Mouse (Mus musculus): ENCODE data around the gene Rnf222. TPM values are rescaled to one million over a fixed set of nuclear protein-coding genes. Genes with fewer than 3 reads are reported as not detected.
"Not testable (repeated sequence)": the region's sequence is repeated elsewhere in the genome, so short reads cannot be mapped to it uniquely, and the experiment has no call there.

Gene Rnf222
- polyA plus RNA-seq, 1 experiment from 2014 or later: not detected

- Histone ChIP-seq H3K4me2 (replicated peaks) (no peak overlapping the region), H3K4me3 (replicated peaks; ENCODE audit: low read length) (no peak overlapping the region), H3K36me3 (replicated peaks; ENCODE audit: control insufficient read depth, insufficient read depth) (no peaks in the 10 kb centered on the region), H3K9ac (no peak overlapping the region), H3K27me3 (ENCODE audit: control insufficient read depth, insufficient read depth, low read length) (no peaks in the 10 kb centered on the region), H3K9me3 (ENCODE audit: control insufficient read depth, low read length) (no peaks in the 10 kb centered on the region), H3K27ac (no peak overlapping the region), H3K4me1 (replicated peaks; ENCODE audit: control insufficient read depth, insufficient read depth, low read length) (no peaks in the 10 kb centered on the region)
- DNase-seq (ENCODE audit: low spot score) (no peak), ATAC-seq (ENCODE audit: low FRiP score) (no peak)
- WGBS: 61% methylated on average over 3 of the region's 3 CpGs
These were observed 34.8 kb downstream of the Rnf222 start for GRCm38 (mm10) chr11:68923191-68923590.

- ATAC-seq (ENCODE audit: low FRiP score) (no peak), DNase-seq (ENCODE audit: low spot score) (no peak)
- Histone ChIP-seq H3K9ac (no peak overlapping the region), H3K4me2 (replicated peaks) (no peak overlapping the region), H3K36me3 (replicated peaks; ENCODE audit: control insufficient read depth, insufficient read depth) (no peaks in the 10 kb centered on the region), H3K27ac (no peak overlapping the region), H3K9me3 (ENCODE audit: control insufficient read depth, low read length) (no peaks in the 10 kb centered on the region), H3K27me3 (ENCODE audit: control insufficient read depth, insufficient read depth, low read length) (no peaks in the 10 kb centered on the region), H3K4me3 (replicated peaks; ENCODE audit: low read length) (no peak overlapping the region), H3K4me1 (replicated peaks; ENCODE audit: control insufficient read depth, insufficient read depth, low read length) (no peaks in the 10 kb centered on the region)
- 88% methylated on average over 2 of the region's 2 CpGs for WGBS
These were observed 36.4 kb downstream of the Rnf222 start for GRCm38 (mm10) chr11:68924749-68925148.

- Histone ChIP-seq H3K4me2 (replicated peaks) (no peak within 1 kb of the TSS), H3K36me3 (replicated peaks; ENCODE audit: control insufficient read depth, insufficient read depth) (no peaks in the 10 kb centered on the region), H3K9ac (no peak within 1 kb of the TSS), H3K27me3 (ENCODE audit: control insufficient read depth, insufficient read depth, low read length) (no peaks in the 10 kb centered on the region), H3K9me3 (ENCODE audit: control insufficient read depth, low read length) (no peaks in the 10 kb centered on the region), H3K4me3 (replicated peaks; ENCODE audit: low read length) (no peak within 1 kb of the TSS), H3K4me1 (replicated peaks; ENCODE audit: control insufficient read depth, insufficient read depth, low read length) (no peaks in the 10 kb centered on the region), H3K27ac (no peak within 1 kb of the TSS)
- DNase-seq (ENCODE audit: low spot score): no peak
- 79% methylated on average over 3 of the region's 3 CpGs for WGBS
- ATAC-seq (ENCODE audit: low FRiP score): no peak
These were observed 38.6 kb downstream of the Rnf222 start, which contains the start of gene Odf4 for GRCm38 (mm10) chr11:68926981-68927380. Odf4 (minus strand) TSS chr11:68927081.

- no peak for ATAC-seq (ENCODE audit: low FRiP score)
These were observed 41.6 kb downstream of the Rnf222 start for GRCm38 (mm10) chr11:68929947-68930346.

GRCm38 (mm10) chr11:68933885-68934507, 45.6 kb downstream of the Rnf222 start:
- Histone ChIP-seq H3K9me3 (ENCODE audit: control insufficient read depth, low read length) (no peaks in the 10 kb centered on the region), H3K36me3 (replicated peaks; ENCODE audit: control insufficient read depth, insufficient read depth) (no peaks in the 10 kb centered on the region), H3K27me3 (ENCODE audit: control insufficient read depth, insufficient read depth, low read length) (no peaks in the 10 kb centered on the region), H3K4me2 (replicated peaks) (no peak overlapping the region), H3K27ac (peak overlapping the region; percentile 55), H3K9ac (no peak overlapping the region), H3K4me1 (replicated peaks; ENCODE audit: control insufficient read depth, insufficient read depth, low read length) (peaks cover 4% of the 10 kb centered on the region), H3K4me3 (replicated peaks; ENCODE audit: low read length) (no peak overlapping the region)
- DNase-seq (ENCODE audit: low spot score) (no peak), ATAC-seq (ENCODE audit: low FRiP score) (peak; percentile 74; the same call in 1 of the 2 replicates)
- 66% methylated on average over 5 of the region's 5 CpGs for WGBS

More at GRCm38 (mm10) chr11:68929947-68930346, 41.6 kb downstream of the Rnf222 start:
- Histone ChIP-seq H3K4me2 (replicated peaks) (no peak overlapping the region), H3K4me3 (replicated peaks; ENCODE audit: low read length) (no peak overlapping the region), H3K9ac (no peak overlapping the region), H3K27me3 (ENCODE audit: control insufficient read depth, insufficient read depth, low read length) (no peaks in the 10 kb centered on the region), H3K36me3 (replicated peaks; ENCODE audit: control insufficient read depth, insufficient read depth) (no peaks in the 10 kb centered on the region), H3K9me3 (ENCODE audit: control insufficient read depth, low read length) (no peaks in the 10 kb centered on the region), H3K27ac (no peak overlapping the region), H3K4me1 (replicated peaks; ENCODE audit: control insufficient read depth, insufficient read depth, low read length) (peaks cover 4% of the 10 kb centered on the region; the same call in 1 of the 2 replicates)
- no peak for DNase-seq (ENCODE audit: low spot score)
- 81% methylated on average over 6 of the region's 6 CpGs for WGBS

GRCm38 (mm10) chr11:68936951-68937350, 48.6 kb downstream of the Rnf222 start:
- H3K9me3 ChIP-seq (ENCODE audit: control insufficient read depth, low read length); H3K9ac ChIP-seq; ATAC-seq (ENCODE audit: low FRiP score); H3K27me3 ChIP-seq (ENCODE audit: control insufficient read depth, insufficient read depth, low read length); H3K4me2 ChIP-seq (replicated peaks); DNase-seq (ENCODE audit: low spot score); H3K4me3 ChIP-seq (replicated peaks; ENCODE audit: low read length); H3K36me3 ChIP-seq (replicated peaks; ENCODE audit: control insufficient read depth, insufficient read depth); H3K27ac ChIP-seq: not testable (repeated sequence)
- 90% methylated on average over 4 of the region's 4 CpGs for WGBS
- peaks cover 19% of the 10 kb centered on the region for H3K4me1 ChIP-seq (replicated peaks; ENCODE audit: control insufficient read depth, insufficient read depth, low read length)

- Histone ChIP-seq H3K4me1 (replicated peaks; ENCODE audit: control insufficient read depth, insufficient read depth, low read length) (peaks cover 16% of the 10 kb centered on the region), H3K27me3 (ENCODE audit: control insufficient read depth, insufficient read depth, low read length) (no peaks in the 10 kb centered on the region), H3K4me3 (replicated peaks; ENCODE audit: low read length) (peak overlapping the region; percentile 41), H3K9me3 (ENCODE audit: control insufficient read depth, low read length) (no peaks in the 10 kb centered on the region), H3K36me3 (replicated peaks; ENCODE audit: control insufficient read depth, insufficient read depth) (no peaks in the 10 kb centered on the region; the same call in 1 of the 2 replicates), H3K4me2 (replicated peaks) (peak overlapping the region; percentile 65), H3K9ac (peak overlapping the region; percentile 55), H3K27ac (peak overlapping the region; percentile 74)
- ATAC-seq (ENCODE audit: low FRiP score) (peak; percentile 99), DNase-seq (ENCODE audit: low spot score) (peak; percentile 93)
- 2% methylated on average over 16 of the region's 16 CpGs for WGBS
These were observed 51.3 kb downstream of the Rnf222 start for GRCm38 (mm10) chr11:68939451-68940304.

GRCm38 (mm10) chr11:68940516-68940915, 52.2 kb downstream of the Rnf222 start:
- WGBS: 55% methylated on average over 4 of the region's 4 CpGs
- DNase-seq (ENCODE audit: low spot score) (no peak), ATAC-seq (ENCODE audit: low FRiP score) (no peak)
- Histone ChIP-seq H3K27me3 (ENCODE audit: control insufficient read depth, insufficient read depth, low read length) (no peaks in the 10 kb centered on the region), H3K9me3 (ENCODE audit: control insufficient read depth, low read length) (no peaks in the 10 kb centered on the region), H3K4me1 (replicated peaks; ENCODE audit: control insufficient read depth, insufficient read depth, low read length) (peaks cover 16% of the 10 kb centered on the region), H3K9ac (peak overlapping the region; percentile 55), H3K4me3 (replicated peaks; ENCODE audit: low read length) (peak overlapping the region; percentile 41), H3K36me3 (replicated peaks; ENCODE audit: control insufficient read depth, insufficient read depth) (no peaks in the 10 kb centered on the region; the same call in 1 of the 2 replicates), H3K4me2 (replicated peaks) (peak overlapping the region; percentile 65), H3K27ac (peak overlapping the region; percentile 74)

- DNase-seq (ENCODE audit: low spot score) (no peak), ATAC-seq (ENCODE audit: low FRiP score) (no peak)
- WGBS: 92% methylated on average over 8 of the region's 8 CpGs
These were observed 54.4 kb downstream of the Rnf222 start for GRCm38 (mm10) chr11:68942731-68943130.

More at GRCm38 (mm10) chr11:68942731-68943130, 54.4 kb downstream of the Rnf222 start:
- H3K4me3 ChIP-seq (replicated peaks; ENCODE audit: low read length): no peak overlapping the region
- no peaks in the 10 kb centered on the region for H3K9me3 ChIP-seq (ENCODE audit: control insufficient read depth, low read length)
- H3K4me1 ChIP-seq (replicated peaks; ENCODE audit: control insufficient read depth, insufficient read depth, low read length): peaks cover 29% of the 10 kb centered on the region
- no peaks in the 10 kb centered on the region for H3K27me3 ChIP-seq (ENCODE audit: control insufficient read depth, insufficient read depth, low read length)
- no peaks in the 10 kb centered on the region; the same call in 1 of the 2 replicates for H3K36me3 ChIP-seq (replicated peaks; ENCODE audit: control insufficient read depth, insufficient read depth)
- no peak overlapping the region for H3K4me2 ChIP-seq (replicated peaks)
- H3K27ac ChIP-seq: no peak overlapping the region
- H3K9ac ChIP-seq: no peak overlapping the region
